Mouse (Mus musculus): ENCODE data around the gene Gm20909. TPM values are rescaled to one million over a fixed set of nuclear protein-coding genes. Genes with fewer than 3 reads are reported as not detected.
"Not testable (repeated sequence)": the region's sequence is repeated elsewhere in the genome, so short reads cannot be mapped to it uniquely, and the experiment has no call there.

Gm20909 gene
- total RNA-seq (2021): not detected
- long read RNA-seq, experiment 1: 0 reads
- long read RNA-seq, experiment 2: 0 reads

DNA sequence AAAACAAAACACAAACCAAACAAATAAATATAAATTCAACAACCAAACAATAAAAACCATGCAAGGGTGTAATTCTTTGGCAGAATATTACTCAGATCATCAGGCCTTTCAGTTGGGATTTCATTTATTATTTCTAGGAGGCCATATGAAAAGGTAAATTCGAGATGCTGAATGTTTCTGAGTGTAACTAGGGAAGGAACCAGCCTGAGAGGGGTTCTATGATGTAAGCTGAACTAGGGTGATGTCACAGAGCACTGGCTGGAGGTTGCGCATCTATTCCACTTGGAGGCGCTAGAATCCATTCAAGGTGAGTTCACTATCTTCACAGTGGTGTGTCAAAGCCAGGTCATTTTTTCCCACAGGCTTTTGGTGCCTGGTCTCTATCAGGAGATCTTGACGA is at the start of gene Gm20909:
Gm20909 (plus strand) TSS at position 301 of the 400 bp plus-strand sequence.
- not testable (repeated sequence) for DNase-seq

Other genes starting within 250 kb of the Gm20909 start
- not detected for gene Gm29866, start 170.9 kb upstream of the Gm20909 start, total RNA-seq (2021)
- not detected for gene Gm20865, start 77.0 kb downstream of the Gm20909 start, total RNA-seq (2021)